Mouse (Mus musculus) urinary bladder, postnatal 4 days (tissue): ENCODE data around the gene Cdh1.
A peak's percentile ranks its signal among the peaks of the same experiment; 100 is the strongest.
"Not testable (repeated sequence)": the region's sequence is repeated elsewhere in the genome, so short reads cannot be mapped to it uniquely, and the experiment has no call there.

Experiments
- DNase-seq, 2 experiments: peaks; one replicate each; pipeline ENCODE4 v3.0.0; 2021 to 2022; ENCODE audit warnings: low spot score in 2 of 2

The Cdh1 gene

GRCm38 (mm10) chr8:106603131-106603819 lies at the start of gene Cdh1:
TSS of gene Cdh1 (plus strand) at chr8:106603351.
- peak; percentile 75 to 80 for DNase-seq

- no peak for DNase-seq
Observed at GRCm38 (mm10) chr8:106554011-106554410, 49.1 kb upstream of the Cdh1 start.

- DNase-seq = no peak
Observed at GRCm38 (mm10) chr8:106556068-106556645, 47.0 kb upstream of the Cdh1 start.

GRCm38 (mm10) chr8:106559844-106560243 lies 43.3 kb upstream of the Cdh1 start:
- no peak for DNase-seq

GRCm38 (mm10) chr8:106561097-106561865 lies 41.9 kb upstream of the Cdh1 start:
- peak; percentile 75 to 78 for DNase-seq

- DNase-seq = peak; percentile 62 to 65
Observed at GRCm38 (mm10) chr8:106563691-106564182, 39.4 kb upstream of the Cdh1 start.

GRCm38 (mm10) chr8:106569006-106569405 lies 34.1 kb upstream of the Cdh1 start:
- DNase-seq = no peak

GRCm38 (mm10) chr8:106570386-106570785 lies 32.8 kb upstream of the Cdh1 start:
- no peak for DNase-seq

- no peak for DNase-seq
Observed at GRCm38 (mm10) chr8:106571551-106572172, 31.5 kb upstream of the Cdh1 start.

- not testable (repeated sequence) for DNase-seq
Observed at GRCm38 (mm10) chr8:106572175-106572574, 31.0 kb upstream of the Cdh1 start.

- not testable (repeated sequence) for DNase-seq
Observed at GRCm38 (mm10) chr8:106573168-106573567, 30.0 kb upstream of the Cdh1 start, which contains the start of gene Gm10073. TSS of gene Gm10073 (minus strand) at chr8:106573461.

- DNase-seq = no peak
Observed at GRCm38 (mm10) chr8:106574283-106574682, 28.9 kb upstream of the Cdh1 start.

GRCm38 (mm10) chr8:106576849-106577555 lies 26.1 kb upstream of the Cdh1 start:
- DNase-seq = no peak

GRCm38 (mm10) chr8:106579510-106579909 lies 23.6 kb upstream of the Cdh1 start:
- DNase-seq = no peak

- DNase-seq = no peak
Observed at GRCm38 (mm10) chr8:106581344-106582088, 21.6 kb upstream of the Cdh1 start.

- DNase-seq = no peak
Observed at GRCm38 (mm10) chr8:106584942-106585670, 18.0 kb upstream of the Cdh1 start.

- DNase-seq = no peak
Observed at GRCm38 (mm10) chr8:106585671-106586037, 17.5 kb upstream of the Cdh1 start.

- DNase-seq = no peak
Observed at GRCm38 (mm10) chr8:106586896-106587295, 16.3 kb upstream of the Cdh1 start.

GRCm38 (mm10) chr8:106588443-106589431 lies 14.4 kb upstream of the Cdh1 start:
- DNase-seq = no peak
